In the genomic region with DNA sequence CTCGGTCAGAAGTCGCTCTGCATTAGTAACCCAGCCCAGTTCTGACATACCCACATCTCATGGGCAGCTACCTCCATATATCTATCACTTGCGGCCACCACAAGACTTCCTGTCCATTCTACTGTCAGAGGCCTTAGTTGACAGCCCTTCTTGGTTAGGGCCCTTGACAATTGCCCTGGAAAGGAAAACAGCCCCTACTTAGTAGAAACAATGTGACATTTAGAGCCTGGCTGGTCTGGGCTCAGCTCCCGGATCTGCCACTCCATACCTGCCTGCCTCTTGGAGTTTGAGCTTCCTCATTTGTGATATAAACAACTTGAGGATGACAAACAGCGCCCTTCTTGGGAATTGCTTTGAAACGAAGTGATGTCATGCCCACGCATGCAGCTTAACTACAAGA, we compare ENCODE assay signal across 23 mouse cellular contexts.
"Had no signal": no experiment of that assay in that cellular context is flagged by ENCODE, and none has a peak within 500 bp of the region (broad histone marks: within the 10 kb centered on the region; RNA-seq: fewer than 3 reads in every experiment).

No protein-coding gene starts in this region.

- H3K27me3 ChIP-seq: heart, embryonic 12.5 days; hindbrain, embryonic 12.5 days; intestine, embryonic 15.5 days; limb, embryonic 12.5 days; liver, embryonic 13.5 days had no signal

- H3K9ac ChIP-seq: heart, embryonic 12.5 days; hindbrain, embryonic 12.5 days; hindbrain, embryonic 14.5 days; intestine, embryonic 15.5 days; limb, embryonic 12.5 days; liver, embryonic 13.5 days had no signal

- H3K9me3 ChIP-seq: heart, embryonic 10.5 days; heart, embryonic 12.5 days; hindbrain, embryonic 10.5 days; hindbrain, embryonic 12.5 days; intestine, embryonic 15.5 days; limb, embryonic 10.5 days; limb, embryonic 12.5 days; liver, embryonic 13.5 days had no signal

- H3K36me3 ChIP-seq: heart, embryonic 10.5 days; heart, embryonic 12.5 days; hindbrain, embryonic 10.5 days; hindbrain, embryonic 12.5 days; intestine, embryonic 15.5 days; limb, embryonic 10.5 days; limb, embryonic 12.5 days; liver, embryonic 13.5 days had no signal

- DNase-seq: gastrocnemius, adult 2 months; gastrocnemius, postnatal 10 days; gastrocnemius, postnatal 25 days; heart, adult 18-20 months; heart, postnatal 10 days; heart, postnatal 4 days; liver; liver, embryonic 13.5 days had no signal

- H3K4me2 ChIP-seq: heart, embryonic 12.5 days; hindbrain, embryonic 12.5 days; hindbrain, embryonic 14.5 days; intestine, embryonic 15.5 days; limb, embryonic 12.5 days; liver, embryonic 11.5 days; liver, embryonic 13.5 days had no signal

- H3K27ac ChIP-seq: gastrocnemius, adult 2 months; heart, embryonic 10.5 days; hindbrain, embryonic 10.5 days; hindbrain, embryonic 12.5 days; hindbrain, embryonic 14.5 days; intestine, embryonic 15.5 days; layer of hippocampus, adult 2 months; left cerebral cortex, adult 2 months; limb, embryonic 10.5 days; limb, embryonic 12.5 days; liver, embryonic 13.5 days had no signal

- ATAC-seq: forebrain, embryonic 16.5 days; hindbrain, embryonic 16.5 days; inflammation-experienced regulatory T-cells, adult 6 months; intestine, embryonic 15.5 days; intestine, postnatal 0 days had no signal

- H3K4me3 ChIP-seq: gastrocnemius, adult 2 months; heart, embryonic 10.5 days; heart, embryonic 12.5 days; hindbrain, embryonic 10.5 days; hindbrain, embryonic 12.5 days; intestine, embryonic 15.5 days; layer of hippocampus, adult 2 months; left cerebral cortex, adult 2 months; limb, embryonic 10.5 days; limb, embryonic 12.5 days; liver, embryonic 13.5 days had no signal

- H3K4me1 ChIP-seq: intestine, embryonic 15.5 days; limb, embryonic 10.5 days; limb, embryonic 12.5 days had no signal
